In the genomic region with DNA sequence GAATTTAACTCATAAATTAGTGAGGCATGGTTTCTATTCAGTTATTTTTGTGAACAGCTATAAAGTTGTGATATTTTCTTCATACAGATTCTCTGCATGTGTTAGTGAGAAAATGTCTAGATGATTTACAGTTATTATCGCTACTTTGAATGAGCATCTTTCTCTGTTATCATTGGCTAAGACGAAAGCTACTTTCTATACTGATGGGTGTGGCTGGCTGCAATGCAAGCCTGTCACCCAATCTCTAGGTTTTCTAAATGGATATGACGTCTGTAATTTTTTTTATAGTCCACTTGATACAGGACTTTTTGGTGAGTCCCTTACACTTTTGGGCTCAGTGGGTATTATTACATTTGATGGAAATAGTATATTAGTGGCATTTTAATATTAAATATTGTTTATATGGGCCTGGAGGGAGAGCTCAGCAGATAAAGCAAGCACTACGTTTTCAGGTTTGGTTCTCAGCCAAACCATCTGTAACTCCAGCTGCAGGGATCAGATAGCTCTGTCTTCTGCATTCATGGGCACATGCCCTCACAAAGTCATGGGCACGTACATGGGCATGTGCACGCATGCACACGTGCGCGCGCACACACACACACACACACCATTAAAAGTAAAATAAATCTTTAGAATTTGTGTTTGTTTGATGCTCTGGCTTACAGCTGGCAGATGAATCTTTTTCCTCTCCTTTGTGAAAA, we compare ENCODE assay signal across 26 mouse cellular contexts. TPM values are rescaled to one million over a fixed set of nuclear protein-coding genes. Genes with fewer than 3 reads are reported as not detected.
DNase-seq lines count a peak whose midpoint lies in the region; ATAC-seq and TF ChIP-seq lines count a peak whose summit lies in the region.
"Had no signal": no experiment of that assay in that cellular context is flagged by ENCODE, and none has a peak within 500 bp of the region (broad histone marks: within the 10 kb centered on the region; RNA-seq: fewer than 3 reads in every experiment).

No protein-coding gene starts in this region.

- 79% methylated on average over 10 of the region's 10 CpGs for whole genome bisulfite sequencing in liver, embryonic 11.5 days
- 62% methylated on average over 10 of the region's 10 CpGs for WGBS in liver, postnatal 0 days (ENCODE audit: insufficient replicate concordance)

- no peaks in the 10 kb centered on the region for H3K36me3 ChIP-seq in liver, embryonic 11.5 days (ENCODE audit: control insufficient read depth, insufficient read depth, low read length)
- H3K36me3 ChIP-seq in liver, postnatal 0 days (replicated peaks; ENCODE audit: insufficient read depth, low read length), result no peaks in the 10 kb centered on the region
- H3K36me3 ChIP-seq: heart, embryonic 10.5 days; hindbrain, embryonic 10.5 days; limb, embryonic 12.5 days; midbrain, embryonic 13.5 days; neural tube, embryonic 13.5 days had no signal

- peaks cover 5% of the 10 kb centered on the region for H3K4me1 ChIP-seq in liver, embryonic 11.5 days (replicated peaks; ENCODE audit: control insufficient read depth, insufficient read depth, low read length)
- peaks cover 9% of the 10 kb centered on the region for H3K4me1 ChIP-seq in liver, postnatal 0 days (ENCODE audit: insufficient read depth)
- H3K4me1 ChIP-seq: midbrain, embryonic 13.5 days had no signal

- TF ChIP-seq CTCF in liver, postnatal 0 days (IDR thresholded peaks at IDR 0.05; ENCODE audit: low read depth), result no peak

- TF ChIP-seq EP300 in liver, postnatal 0 days (IDR thresholded peaks at IDR 0.05; ENCODE audit: low read depth), result peak; percentile 63; the same call in 1 of the 2 replicates

- H3K9me3 ChIP-seq in liver, embryonic 11.5 days (ENCODE audit: control insufficient read depth, low read length), result no peaks in the 10 kb centered on the region
- no peaks in the 10 kb centered on the region for H3K9me3 ChIP-seq in liver, postnatal 0 days (ENCODE audit: low read length)
- H3K9me3 ChIP-seq: heart, embryonic 10.5 days; hindbrain, embryonic 10.5 days; limb, embryonic 12.5 days; midbrain, embryonic 13.5 days; neural tube, embryonic 13.5 days had no signal

- no peak overlapping the region for H3K27ac ChIP-seq in liver, embryonic 11.5 days (ENCODE audit: low read depth, low read length)
- peak overlapping the region; percentile 56 for H3K27ac ChIP-seq in liver, postnatal 0 days (ENCODE audit: low read depth)
- H3K27ac ChIP-seq: hindbrain, embryonic 10.5 days; hindbrain, postnatal 0 days; kidney, postnatal 0 days; left cerebral cortex, adult 2 months; limb, embryonic 12.5 days; midbrain, embryonic 13.5 days; neural tube, embryonic 13.5 days had no signal

- no peak for ATAC-seq in liver, embryonic 11.5 days (replicated peaks; ENCODE audit: low FRiP score)
- ATAC-seq in erythroid progenitor cell, adult 5-6 weeks (replicated peaks; ENCODE audit: low FRiP score, poor library complexity, severe bottlenecking), result 0 out of 2 replicates have a peak, but pooled peaks have one; percentile 46
- ATAC-seq in liver, postnatal 0 days, result peak; percentile 74
- no peak for ATAC-seq in megakaryocyte, adult 5-6 weeks (ENCODE audit: poor library complexity, severe bottlenecking)
- ATAC-seq: forebrain, embryonic 14.5 days; hindbrain, postnatal 0 days; midbrain, embryonic 13.5 days had no signal

- no peak overlapping the region for H3K9ac ChIP-seq in liver, embryonic 11.5 days (ENCODE audit: low read depth, low read length)
- no peak overlapping the region for H3K9ac ChIP-seq in liver, postnatal 0 days (replicated peaks)
- H3K9ac ChIP-seq: limb, embryonic 12.5 days; lung, embryonic 14.5 days; midbrain, embryonic 13.5 days; neural tube, embryonic 13.5 days had no signal

- no peak for DNase-seq in liver, embryonic 11.5 days (ENCODE audit: low spot score)
- no peak for DNase-seq in liver
- DNase-seq in liver, postnatal 0 days, result no peak
- no peak for DNase-seq in layer of hippocampus, postnatal 10 days (ENCODE audit: low spot score in 2 of 2)
- DNase-seq in cerebellum, adult 18-20 months, result no peak
- no peak for DNase-seq in gastrocnemius, adult 18-20 months (ENCODE audit: low spot score)
- DNase-seq: cerebellum, adult 8-10 months; kidney, adult 18-20 months; spleen, adult 18-20 months had no signal

- H3K27me3 ChIP-seq in liver, embryonic 11.5 days (replicated peaks; ENCODE audit: control insufficient read depth, insufficient read depth, low read length), result no peaks in the 10 kb centered on the region
- H3K27me3 ChIP-seq in liver, postnatal 0 days (ENCODE audit: insufficient read depth, low read length), result no peaks in the 10 kb centered on the region
- H3K27me3 ChIP-seq: limb, embryonic 12.5 days; midbrain, embryonic 13.5 days; neural tube, embryonic 13.5 days had no signal

- no peak overlapping the region for H3K4me3 ChIP-seq in liver, embryonic 11.5 days (ENCODE audit: low read depth, low read length)
- H3K4me3 ChIP-seq in liver, postnatal 0 days (ENCODE audit: low read depth, low read length), result no peak overlapping the region
- H3K4me3 ChIP-seq: heart, embryonic 10.5 days; hindbrain, embryonic 10.5 days; left cerebral cortex, adult 2 months; limb, embryonic 12.5 days; midbrain, embryonic 13.5 days; neural tube, embryonic 13.5 days had no signal

- peak overlapping the region; percentile 18; the same call in 1 of the 2 replicates for H3K4me2 ChIP-seq in liver, embryonic 11.5 days
- peak overlapping the region; percentile 52 for H3K4me2 ChIP-seq in liver, postnatal 0 days (ENCODE audit: low read depth, low read length)
- H3K4me2 ChIP-seq: limb, embryonic 12.5 days; lung, embryonic 14.5 days; midbrain, embryonic 13.5 days; neural tube, embryonic 13.5 days had no signal

RNA-seq across cellular contexts. Expression of gene Arl14, which starts 15.9 kb away (rescaled TPM):
- not detected in 2 replicates for polyA plus RNA-seq in liver, embryonic 11.5 days (2014; fragmentation: Nextera tagmentation; extraction: Ambion mirVana)
- not detected in 2 replicates for total RNA-seq in erythroid progenitor cell, adult 5-6 weeks (2015; ENCODE audit: low replicate concordance)
- not detected in 2 replicates for total RNA-seq in erythroid progenitor cell, adult 5-6 weeks (2017; ENCODE audit: low replicate concordance)
- not detected in 2 replicates for polyA plus RNA-seq in liver, postnatal 0 days (2015; fragmentation: Nextera tagmentation; extraction: Ambion mirVana)
- total RNA-seq in layer of hippocampus, postnatal 10 days (2021), result not detected
- 0.41 TPM in 1 of 2 replicates, not detected in the other for total RNA-seq in megakaryocyte, adult 5-6 weeks (2015)
- not detected in 2 replicates for total RNA-seq in megakaryocyte, adult 5-6 weeks (2017)
- total RNA-seq in gastrocnemius, adult 18-20 months (2021), result not detected
- total RNA-seq: adrenal gland, postnatal 14 days; gastrocnemius, postnatal 25 days; hindbrain, postnatal 0 days; layer of hippocampus, adult 8-10 months; left cerebral cortex, adult 2 months had no signal
- polyA plus RNA-seq: embryonic facial prominence, embryonic 11.5 days; forebrain, embryonic 14.5 days; heart, embryonic 10.5 days; heart, postnatal 0 days; hindbrain, embryonic 10.5 days; hindbrain, postnatal 0 days; limb, embryonic 12.5 days; midbrain, embryonic 13.5 days; neural tube, embryonic 13.5 days had no signal

Comparison
In these comparisons a context has a peak if more than half of its experiments do, and no peak if none do; other contexts are left out.
1. ATAC-seq: peak in erythroid progenitor cell, adult 5-6 weeks (single experiment) and liver, postnatal 0 days (single experiment); none in liver, embryonic 11.5 days (single experiment) and megakaryocyte, adult 5-6 weeks (single experiment).